Mouse (Mus musculus) adrenal gland, postnatal 0 days (tissue): ENCODE results near the gene Hspa12a. TPM values are rescaled to one million over a fixed set of nuclear protein-coding genes. Genes with fewer than 3 reads are reported as not detected.

Source experiments
- microRNA-seq: library from miRNA; unstranded; fragments of <30 nt; microRNA quantifications from one replicate; pipeline ENCODE4, GENCODE M21; 2016; ENCODE audit warnings: borderline replicate concordance; ENCODE audit not compliant: insufficient number of aligned reads
- polyA plus RNA-seq: library from polyadenylated mRNA; unstranded; fragments of >200 nt; fragmentation: Nextera tagmentation; extraction: Ambion mirVana; gene quantifications from 2 replicates; pipeline ENCODE4 v1.2.1, GENCODE M21; 2015

Hspa12a gene
- polyA plus RNA-seq = 16.5 and 17.7 TPM in 2 replicates

GRCm38 (mm10) chr19:58942841-58943828, at the start of gene Hspa12a, which contains the start of gene Eno4:
Hspa12a (minus strand) TSS chr19:58943654.
Eno4 (plus strand) TSS chr19:58943425.

GRCm38 (mm10) chr19:58794284-58794683, 149.2 kb downstream of the Hspa12a start, which contains the start of gene 1700019N19Rik:
1700019N19Rik (minus strand) TSS chr19:58794461.

GRCm38 (mm10) chr19:58759423-58759822, 184.0 kb downstream of the Hspa12a start, which contains the start of gene Pnliprp2:
Pnliprp2 (plus strand) TSS chr19:58759719.

Small RNA genes within 50 kb of the gene (microRNA-seq; reads per million reads assigned to microRNA genes)
- 1.1 reads per million for gene Mir3086

Other genes starting within 250 kb of the Hspa12a start
- gene Pnliprp1, start 214.8 kb downstream of the Hspa12a start, polyA plus RNA-seq = not detected in 2 replicates
- gene Pnliprp2, start 183.9 kb downstream of the Hspa12a start, polyA plus RNA-seq = not detected in 2 replicates
- not detected in 2 replicates for gene 1700019N19Rik, start 149.2 kb downstream of the Hspa12a start, polyA plus RNA-seq
- 0.37 TPM in 1 of 2 replicates, not detected in the other for gene Eno4, start 229 bp downstream of the Hspa12a start, polyA plus RNA-seq
- gene Shtn1, start 132.4 kb upstream of the Hspa12a start, polyA plus RNA-seq = 3.3 and 6.1 TPM in 2 replicates
- gene Vax1, start 226.4 kb upstream of the Hspa12a start, polyA plus RNA-seq = not detected in 2 replicates